ENCODE assay signal across 8 mouse cellular contexts in genomic region chr9:32223739-32224529, GRCm38 (mm10).
DNase-seq lines count a peak whose midpoint lies in the region; ATAC-seq lines count a peak whose summit lies in the region.

No protein-coding gene starts in this region.

- peak; percentile 82 for ATAC-seq in hindbrain, embryonic 16.5 days
- no peak for ATAC-seq in limb, embryonic 13.5 days (ENCODE audit: low FRiP score, low read depth)

- H3K27ac ChIP-seq in hindbrain, embryonic 16.5 days (ENCODE audit: low read depth, low read length), result no peak overlapping the region
- no peak overlapping the region; the same call in 1 of the 2 replicates for H3K27ac ChIP-seq in limb, embryonic 13.5 days

- H3K9ac ChIP-seq in hindbrain, embryonic 16.5 days (ENCODE audit: low read depth, low read length), result no peak overlapping the region
- no peak overlapping the region for H3K9ac ChIP-seq in limb, embryonic 13.5 days

- no peaks in the 10 kb centered on the region for H3K36me3 ChIP-seq in hindbrain, embryonic 16.5 days (ENCODE audit: control insufficient read depth, insufficient read depth, low read length)
- H3K36me3 ChIP-seq in limb, embryonic 13.5 days, result no peaks in the 10 kb centered on the region

- 40% methylated on average over 5 of the region's 5 CpGs for WGBS in hindbrain, embryonic 16.5 days
- whole genome bisulfite sequencing in limb, embryonic 13.5 days, result 26% methylated on average over 5 of the region's 5 CpGs

- no peaks in the 10 kb centered on the region for H3K27me3 ChIP-seq in hindbrain, embryonic 16.5 days (replicated peaks; ENCODE audit: control insufficient read depth, insufficient read depth, low read length)
- no peaks in the 10 kb centered on the region for H3K27me3 ChIP-seq in limb, embryonic 13.5 days

- DNase-seq in retina, postnatal 1 day, result peak; percentile 36
- DNase-seq in retina, embryonic 14.5 days (ENCODE audit: low spot score), result no peak
- DNase-seq in cerebellum, postnatal 25 days, result peak; percentile 32 to 53
- DNase-seq in right cerebral cortex, postnatal 10 days (ENCODE audit: low spot score in 2 of 2), result peak; percentile 42 to 54
- DNase-seq in testis, postnatal 14 days (ENCODE audit: low spot score), result no peak
- DNase-seq in gastrocnemius, adult 18-20 months (ENCODE audit: low spot score), result no peak

- H3K4me1 ChIP-seq in hindbrain, embryonic 16.5 days (ENCODE audit: control insufficient read depth, insufficient read depth, low read depth, low read length), result peaks cover 8% of the 10 kb centered on the region
- H3K4me1 ChIP-seq in limb, embryonic 13.5 days, result peaks cover 20% of the 10 kb centered on the region

- no peaks in the 10 kb centered on the region for H3K9me3 ChIP-seq in hindbrain, embryonic 16.5 days (ENCODE audit: control insufficient read depth, low read length)
- no peaks in the 10 kb centered on the region for H3K9me3 ChIP-seq in limb, embryonic 13.5 days

- H3K4me3 ChIP-seq in hindbrain, embryonic 16.5 days (ENCODE audit: low read length), result no peak overlapping the region
- H3K4me3 ChIP-seq in limb, embryonic 13.5 days, result no peak overlapping the region

- no peak overlapping the region for H3K4me2 ChIP-seq in hindbrain, embryonic 16.5 days (ENCODE audit: low read length)
- peak overlapping the region; percentile 28; the same call in 1 of the 2 replicates for H3K4me2 ChIP-seq in limb, embryonic 13.5 days (replicated peaks)

Comparison
In these comparisons a context has a peak if more than half of its experiments do, and no peak if none do; other contexts are left out.
1. DNase-seq: peak in retina, postnatal 1 day (single experiment), cerebellum, postnatal 25 days (2 of 2) and right cerebral cortex, postnatal 10 days (2 of 2); none in retina, embryonic 14.5 days (single experiment), testis, postnatal 14 days (single experiment) and gastrocnemius, adult 18-20 months (single experiment).